Mouse (Mus musculus) stomach, embryonic 16.5 days (tissue): ENCODE results near the gene Patj. TPM values are rescaled to one million over a fixed set of nuclear protein-coding genes. Genes with fewer than 3 reads are reported as not detected.

Source experiments
- ATAC-seq: fragments of 200-750 bp; cut with Nextera tagmentation; 2 replicates; pipeline ENCODE4 v1.8.0; 2017; ENCODE audit warnings: moderate number of reproducible peaks, moderate TSS enrichment; ENCODE audit not compliant: insufficient read depth, low FRiP score
- H3K27ac ChIP-seq: fragments of 300-500 bp; sonication (generic); 2 replicates; pipeline ENCODE4 v1.5.1; 2014; ENCODE audit warnings: low read length
- H3K27me3 ChIP-seq: fragments of 300-500 bp; sonication (generic); 2 replicates; pipeline ENCODE4 v1.6.1; 2014; ENCODE audit warnings: low read length, control low read depth, mixed read lengths; ENCODE audit not compliant: control insufficient read depth, insufficient read depth
- H3K36me3 ChIP-seq: fragments of 300-500 bp; sonication (generic); 2 replicates; pipeline ENCODE4 v1.6.1; 2014; ENCODE audit warnings: low read length; ENCODE audit not compliant: control insufficient read depth, insufficient read depth
- H3K4me1 ChIP-seq: fragments of 300-500 bp; sonication (generic); 2 replicates; pipeline ENCODE4 v1.6.1; 2014; ENCODE audit warnings: low read length, control low read depth, mixed read lengths; ENCODE audit not compliant: control insufficient read depth, insufficient read depth
- H3K4me2 ChIP-seq: fragments of 300-500 bp; sonication (generic); 2 replicates; pipeline ENCODE4 v1.6.1; 2014; ENCODE audit warnings: low read depth, low read length, mixed read lengths
- H3K4me3 ChIP-seq: fragments of 300-500 bp; sonication (generic); replicated peaks from 2 replicates; pipeline ENCODE4 v1.5.1; 2014; ENCODE audit warnings: mild to moderate bottlenecking, low read length
- H3K9ac ChIP-seq: fragments of 300-500 bp; sonication (generic); 2 replicates; pipeline ENCODE4 v1.6.1; 2014; ENCODE audit warnings: low read length
- H3K9me3 ChIP-seq: fragments of 300-500 bp; sonication (generic); replicated peaks from 2 replicates; pipeline ENCODE4 v1.6.1; 2016; ENCODE audit warnings: low read length, control low read depth; ENCODE audit not compliant: control insufficient read depth
- WGBS: fragments of 180-500 bp; shearing (Covaris S2); extraction: QIAGEN DNeasy Blood & Tissue Kit; methylation state at CpG from one replicate; pipeline ENCODE4 v1.1.7; 2014; 5-methylcytosine and 5-hydroxymethylcytosine counted together
- polyA plus RNA-seq: library from polyadenylated mRNA; unstranded; fragments of >200 nt; fragmentation: Nextera tagmentation; extraction: Ambion mirVana; gene quantifications from 2 replicates; pipeline ENCODE4 v1.2.1, GENCODE M21; 2015

The Patj gene
- 19.0 and 24.0 TPM in 2 replicates for polyA plus RNA-seq

- peak within 1 kb of the TSS; percentile 89 for H3K4me2 ChIP-seq
- no peaks in the 10 kb centered on the region for H3K36me3 ChIP-seq
- peaks cover 7% of the 10 kb centered on the region; the same call in 1 of the 2 replicates for H3K4me1 ChIP-seq
- peak within 1 kb of the TSS; percentile 81 for H3K4me3 ChIP-seq
- H3K9me3 ChIP-seq = no peaks in the 10 kb centered on the region
- H3K9ac ChIP-seq = peak within 1 kb of the TSS; percentile 99
- under 1% methylated on average over 72 of the region's 73 CpGs for WGBS
- H3K27ac ChIP-seq = peak within 1 kb of the TSS; percentile 93
- ATAC-seq = peak; percentile 89
- H3K27me3 ChIP-seq = no peaks in the 10 kb centered on the region
Observed at GRCm38 (mm10) chr4:98395690-98396437, at the start of gene Patj. Gene Patj (plus strand): TSS chr4:98395785.

DNA sequence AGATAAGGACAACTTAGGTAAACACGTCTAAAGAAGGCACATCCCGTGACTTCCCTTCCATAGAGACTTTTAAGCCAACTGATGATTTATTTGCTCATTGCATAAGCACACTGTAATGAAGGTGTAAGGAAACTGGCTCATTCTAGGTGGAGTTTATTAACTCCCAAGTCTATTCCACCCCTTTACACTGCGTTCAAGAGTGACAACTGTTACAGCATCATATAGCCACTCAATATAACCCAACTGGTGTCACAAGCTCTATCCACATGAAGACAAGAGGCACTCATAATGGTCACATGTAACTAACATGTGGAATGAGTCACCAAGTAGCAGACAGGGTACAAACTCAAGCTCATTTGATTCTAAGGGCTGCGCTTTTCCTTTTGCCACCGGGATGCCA is 47.0 kb upstream of the Patj start:
- no peaks in the 10 kb centered on the region for H3K36me3 ChIP-seq
- 52% methylated on average over 5 of the region's 5 CpGs for WGBS
- H3K4me1 ChIP-seq = no peaks in the 10 kb centered on the region
- H3K27me3 ChIP-seq = no peaks in the 10 kb centered on the region
- H3K9ac ChIP-seq = no peak overlapping the region
- no peak overlapping the region for H3K4me3 ChIP-seq
- no peaks in the 10 kb centered on the region; the same call in 1 of the 2 replicates for H3K9me3 ChIP-seq
- no peak overlapping the region for H3K27ac ChIP-seq
- ATAC-seq = peak; percentile 33; the same call in 1 of the 2 replicates
- no peak overlapping the region for H3K4me2 ChIP-seq

DNA sequence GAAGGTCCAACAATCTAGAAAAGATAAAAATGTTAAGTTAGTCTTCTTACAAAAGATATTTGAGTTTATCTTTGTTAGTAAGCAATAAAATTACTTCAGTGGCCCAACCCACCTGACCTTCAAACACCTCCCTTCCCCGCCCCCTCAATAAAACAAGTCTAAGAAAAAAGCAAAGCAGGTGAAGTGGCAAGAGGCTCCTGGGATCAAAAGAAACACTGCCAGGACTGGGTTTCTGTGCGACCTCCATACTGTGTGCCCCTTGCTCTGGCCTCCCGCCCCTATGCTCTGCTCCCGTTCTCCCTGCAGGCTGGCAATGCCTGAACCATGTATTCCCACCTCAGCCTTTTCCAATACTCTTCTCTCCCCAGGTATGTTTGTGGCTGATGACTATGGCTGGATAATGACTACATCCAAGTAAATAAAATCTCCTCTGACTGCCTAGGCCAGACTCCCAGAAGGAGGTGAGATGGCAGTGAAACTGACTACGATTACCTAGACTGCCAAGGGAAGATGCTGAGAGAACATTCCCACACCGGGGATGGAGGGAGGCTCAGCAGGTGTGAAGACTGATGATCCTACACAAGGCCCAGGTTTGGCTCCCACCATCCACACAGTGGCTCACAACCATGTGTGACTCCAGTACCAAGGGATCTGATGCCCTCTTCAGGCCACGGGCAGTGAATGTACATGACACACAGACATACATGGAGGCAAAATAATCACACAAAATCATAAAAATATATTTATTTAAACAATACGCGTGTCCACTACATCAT is 37.4 kb upstream of the Patj start:
- no peak overlapping the region for H3K27ac ChIP-seq
- 87% methylated on average over 9 of the region's 9 CpGs for WGBS
- H3K36me3 ChIP-seq = peaks cover 6% of the 10 kb centered on the region
- H3K27me3 ChIP-seq = no peaks in the 10 kb centered on the region
- H3K9ac ChIP-seq = no peak overlapping the region
- no peak for ATAC-seq
- H3K9me3 ChIP-seq = no peaks in the 10 kb centered on the region
- no peaks in the 10 kb centered on the region for H3K4me1 ChIP-seq
- H3K4me3 ChIP-seq = no peak overlapping the region
- H3K4me2 ChIP-seq = no peak overlapping the region

GRCm38 (mm10) chr4:98375401-98375800 is 20.2 kb upstream of the Patj start:
- Histone ChIP-seq H3K27me3 (no peaks in the 10 kb centered on the region), H3K4me3 (no peak overlapping the region), H3K9ac (no peak overlapping the region), H3K36me3 (0 out of 2 replicates have a peak, but pooled peaks cover 2% of the 10 kb centered on the region), H3K4me2 (no peak overlapping the region), H3K27ac (no peak overlapping the region), H3K9me3 (no peaks in the 10 kb centered on the region), H3K4me1 (no peaks in the 10 kb centered on the region)
- 47% methylated on average over 4 of the region's 4 CpGs for WGBS
- peak; percentile 78; the same call in 1 of the 2 replicates for ATAC-seq

DNA sequence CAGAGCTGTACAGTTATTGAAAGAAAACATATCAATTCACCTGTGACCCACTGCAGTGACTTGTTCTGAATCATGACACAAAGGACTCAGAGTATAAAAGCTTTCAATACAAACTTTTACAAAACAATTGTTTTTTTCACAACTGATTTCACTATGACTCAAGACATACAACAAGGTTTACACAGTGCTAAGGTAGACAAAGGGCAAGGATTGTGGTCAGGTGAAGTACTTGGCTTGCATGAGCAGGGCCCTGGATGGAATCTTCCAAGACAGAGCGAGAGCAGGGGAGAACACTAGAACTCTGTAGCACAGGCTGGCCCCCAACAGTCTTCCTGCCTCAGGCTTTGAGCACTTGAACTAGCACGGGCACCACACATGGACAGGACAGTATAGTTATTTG is 18.6 kb upstream of the Patj start:
- peaks cover 6% of the 10 kb centered on the region; the same call in 1 of the 2 replicates for H3K4me1 ChIP-seq
- no peak overlapping the region for H3K4me3 ChIP-seq
- 92% methylated on average over 2 of the region's 2 CpGs for WGBS
- H3K36me3 ChIP-seq = no peaks in the 10 kb centered on the region
- H3K9ac ChIP-seq = no peak overlapping the region
- H3K4me2 ChIP-seq = no peak overlapping the region
- no peaks in the 10 kb centered on the region for H3K9me3 ChIP-seq
- no peaks in the 10 kb centered on the region for H3K27me3 ChIP-seq
- ATAC-seq = peak; percentile 62; the same call in 1 of the 2 replicates
- no peak overlapping the region for H3K27ac ChIP-seq

- peak within 1 kb of the TSS; percentile 65 for H3K4me2 ChIP-seq
- no peaks in the 10 kb centered on the region for H3K36me3 ChIP-seq
- H3K27ac ChIP-seq = peak within 1 kb of the TSS; percentile 60
- H3K4me3 ChIP-seq = peak within 1 kb of the TSS; percentile 97
- no peaks in the 10 kb centered on the region for H3K27me3 ChIP-seq
- ATAC-seq = peak; percentile 97
- WGBS = under 1% methylated on average over 46 of the region's 46 CpGs
- H3K9me3 ChIP-seq = no peaks in the 10 kb centered on the region
- peaks cover 12% of the 10 kb centered on the region; the same call in 1 of the 2 replicates for H3K4me1 ChIP-seq
- peak within 1 kb of the TSS; percentile 97 for H3K9ac ChIP-seq
Observed at GRCm38 (mm10) chr4:98382716-98383424, 12.7 kb upstream of the Patj start, which contains the start of gene Tm2d1. Gene Tm2d1 (minus strand): TSS chr4:98383306.

- no peak for ATAC-seq
- H3K4me3 ChIP-seq = no peak overlapping the region
- H3K27me3 ChIP-seq = no peaks in the 10 kb centered on the region
- H3K4me2 ChIP-seq = no peak overlapping the region
- H3K27ac ChIP-seq = no peak overlapping the region
- H3K9ac ChIP-seq = no peak overlapping the region
- WGBS = 47% methylated on average over 5 of the region's 5 CpGs
- H3K4me1 ChIP-seq = peaks cover 12% of the 10 kb centered on the region; the same call in 1 of the 2 replicates
- H3K9me3 ChIP-seq = no peaks in the 10 kb centered on the region
- H3K36me3 ChIP-seq = no peaks in the 10 kb centered on the region
Observed at GRCm38 (mm10) chr4:98385036-98385435, 10.5 kb upstream of the Patj start.

- H3K27ac ChIP-seq = peak overlapping the region; percentile 93
- H3K4me2 ChIP-seq = peak overlapping the region; percentile 89
- H3K9ac ChIP-seq = peak overlapping the region; percentile 99
- no peaks in the 10 kb centered on the region for H3K36me3 ChIP-seq
- ATAC-seq = no peak
- H3K27me3 ChIP-seq = no peaks in the 10 kb centered on the region
- H3K4me3 ChIP-seq = peak overlapping the region; percentile 81
- 4% methylated on average over 7 of the region's 7 CpGs for WGBS
- 0 out of 2 replicates have a peak, but pooled peaks cover 4% of the 10 kb centered on the region for H3K4me1 ChIP-seq
- no peaks in the 10 kb centered on the region for H3K9me3 ChIP-seq
Observed at GRCm38 (mm10) chr4:98395346-98395689, 267 bp upstream of the Patj start.
